Mouse (Mus musculus) cortical plate, adult 2 months (tissue): ENCODE measurements around the gene Ssbp4. TPM values are rescaled to one million over a fixed set of nuclear protein-coding genes. Genes with fewer than 3 reads are reported as not detected.

Experiments used
- H3K27ac ChIP-seq: fragments of 200-500 bp; 2 replicates; pipeline ENCODE4 v1.5.1; 2012; ENCODE audit warnings: low read length, control low read depth, inconsistent platforms; ENCODE audit not compliant: insufficient read depth
- H3K4me1 ChIP-seq: fragments of 200-500 bp; 2 replicates; pipeline ENCODE4 v1.6.1; 2011; ENCODE audit warnings: low read length; ENCODE audit not compliant: control insufficient read depth, insufficient read depth
- H3K4me3 ChIP-seq: fragments of 200-500 bp; 2 replicates; pipeline ENCODE4 v1.5.1; 2011; ENCODE audit warnings: mild to moderate bottlenecking, low read length, control low read depth; ENCODE audit not compliant: insufficient read depth
- CTCF ChIP-seq: fragments of 200-500 bp; IDR thresholded peaks from 2 replicates; pipeline ENCODE4 v1.5.1; 2011; ENCODE audit warnings: mild to moderate bottlenecking, control low read depth, low read length; ENCODE audit not compliant: insufficient read depth; ENCODE audit errors: extremely low read depth
- POLR2A ChIP-seq: fragments of 200-500 bp; IDR thresholded peaks from 2 replicates; pipeline ENCODE4 v1.6.1; 2011; ENCODE audit warnings: mild to moderate bottlenecking, low read length, control low read depth; ENCODE audit not compliant: insufficient read depth; ENCODE audit errors: extremely low read depth
- polyA plus RNA-seq: library from polyadenylated mRNA; depleted of rRNA; stranded (reverse); fragments of >200 nt; gene quantifications from 2 replicates; pipeline ENCODE4 v1.2.3, GENCODE M21; 2012

Gene Ssbp4
- polyA plus RNA-seq, 1 experiment, result 241 TPM

GRCm38 (mm10) chr8:70617985-70618384 lies 9.3 kb upstream of the Ssbp4 start:
- H3K27ac ChIP-seq, result no peak overlapping the region
- no peaks in the 10 kb centered on the region for H3K4me1 ChIP-seq
- H3K4me3 ChIP-seq, result no peak overlapping the region
- TF ChIP-seq CTCF (no peak), POLR2A (no peak)

- TF ChIP-seq CTCF, result no peak
- TF ChIP-seq POLR2A, result no peak
- Histone ChIP-seq H3K4me1 (no peaks in the 10 kb centered on the region), H3K4me3 (no peak overlapping the region), H3K27ac (no peak overlapping the region)
These were observed 8.0 kb upstream of the Ssbp4 start for GRCm38 (mm10) chr8:70616645-70617044.

GRCm38 (mm10) chr8:70615894-70616293 lies 7.2 kb upstream of the Ssbp4 start, which contains the start of gene Lrrc25:
TSS of gene Lrrc25 (plus strand) at chr8:70616155.
- no peak for TF ChIP-seq POLR2A
- no peak for TF ChIP-seq CTCF
- no peak within 1 kb of the TSS for H3K4me3 ChIP-seq
- H3K4me1 ChIP-seq, result no peaks in the 10 kb centered on the region
- H3K27ac ChIP-seq, result no peak within 1 kb of the TSS

GRCm38 (mm10) chr8:70615281-70615680 lies 6.6 kb upstream of the Ssbp4 start:
- H3K4me3 ChIP-seq, result no peak overlapping the region
- no peak for TF ChIP-seq POLR2A
- TF ChIP-seq CTCF, result no peak
- H3K27ac ChIP-seq, result no peak overlapping the region
- peaks cover 2% of the 10 kb centered on the region; the same call in 1 of the 2 replicates for H3K4me1 ChIP-seq

- Histone ChIP-seq H3K27ac (no peak overlapping the region), H3K4me1 (peaks cover 2% of the 10 kb centered on the region; the same call in 1 of the 2 replicates), H3K4me3 (no peak overlapping the region)
- TF ChIP-seq POLR2A (no peak), CTCF (no peak)
These were observed 5.8 kb upstream of the Ssbp4 start for GRCm38 (mm10) chr8:70614469-70614868.

GRCm38 (mm10) chr8:70613763-70614162 lies 5.1 kb upstream of the Ssbp4 start:
- H3K4me1 ChIP-seq, result peaks cover 6% of the 10 kb centered on the region
- TF ChIP-seq POLR2A, result no peak
- no peak overlapping the region for H3K4me3 ChIP-seq
- H3K27ac ChIP-seq, result no peak overlapping the region

- peak overlapping the region; percentile 63; the same call in 1 of the 2 replicates for H3K27ac ChIP-seq
- TF ChIP-seq CTCF, result peak; percentile 96
- no peak for TF ChIP-seq POLR2A
- peaks cover 6% of the 10 kb centered on the region for H3K4me1 ChIP-seq
These were observed 3.2 kb upstream of the Ssbp4 start for GRCm38 (mm10) chr8:70611849-70612248.

GRCm38 (mm10) chr8:70610796-70611771 lies 2.4 kb upstream of the Ssbp4 start:
- TF ChIP-seq POLR2A (no peak), CTCF (peak; percentile 61)
- Histone ChIP-seq H3K4me3 (peak overlapping the region; percentile 12), H3K27ac (peak overlapping the region; percentile 83), H3K4me1 (peaks cover 6% of the 10 kb centered on the region)

More at GRCm38 (mm10) chr8:70611849-70612248, 3.2 kb upstream of the Ssbp4 start:
- peak overlapping the region; percentile 5; the same call in 1 of the 2 replicates for H3K4me3 ChIP-seq

GRCm38 (mm10) chr8:70609849-70610795 lies 1.4 kb upstream of the Ssbp4 start:
- TF ChIP-seq POLR2A, result 0 out of 2 replicates have a peak, but pooled peaks have one; percentile 25
- no peak for TF ChIP-seq CTCF
- Histone ChIP-seq H3K27ac (peak overlapping the region; percentile 91), H3K4me1 (peaks cover 6% of the 10 kb centered on the region), H3K4me3 (peak overlapping the region; percentile 21)
